Mouse (Mus musculus) layer of hippocampus, postnatal 14 days (tissue): Measurements from ENCODE around the gene Specc1l. TPM values are rescaled to one million over a fixed set of nuclear protein-coding genes. Genes with fewer than 3 reads are reported as not detected.

Experiments
- DNase-seq, 2 experiments: peaks; one replicate each; pipeline ENCODE4 v3.0.0; 2021 to 2022; ENCODE audit warnings: low spot score in 2 of 2, mixed read lengths in 1 of 2
- long read RNA-seq, 2 experiments: library from polyadenylated mRNA; stranded (forward); transcript quantifications; one replicate each; pipeline ENCODE4 v2.0.0; 2021
- total RNA-seq, 2 experiments: library from RNA; stranded (reverse); gene quantifications; 2 replicates each; pipeline ENCODE4 v1.2.3; 2021

Gene Specc1l
- 10 to 100 TPM; 46.5 to 49.5 TPM for total RNA-seq
- long read RNA-seq, experiment 1, full-length matches to known transcripts: 4 of 20 reads
- long read RNA-seq, experiment 1, partial matches to known transcripts: 3 of 20 reads
- long read RNA-seq, experiment 1, other reads (novel, unspliced or antisense): 13 of 20 reads
- long read RNA-seq, experiment 2, full-length matches to known transcripts: 4 of 25 reads
- long read RNA-seq, experiment 2, partial matches to known transcripts: 4 of 25 reads
- long read RNA-seq, experiment 2, other reads (novel, unspliced or antisense): 17 of 25 reads

DNA sequence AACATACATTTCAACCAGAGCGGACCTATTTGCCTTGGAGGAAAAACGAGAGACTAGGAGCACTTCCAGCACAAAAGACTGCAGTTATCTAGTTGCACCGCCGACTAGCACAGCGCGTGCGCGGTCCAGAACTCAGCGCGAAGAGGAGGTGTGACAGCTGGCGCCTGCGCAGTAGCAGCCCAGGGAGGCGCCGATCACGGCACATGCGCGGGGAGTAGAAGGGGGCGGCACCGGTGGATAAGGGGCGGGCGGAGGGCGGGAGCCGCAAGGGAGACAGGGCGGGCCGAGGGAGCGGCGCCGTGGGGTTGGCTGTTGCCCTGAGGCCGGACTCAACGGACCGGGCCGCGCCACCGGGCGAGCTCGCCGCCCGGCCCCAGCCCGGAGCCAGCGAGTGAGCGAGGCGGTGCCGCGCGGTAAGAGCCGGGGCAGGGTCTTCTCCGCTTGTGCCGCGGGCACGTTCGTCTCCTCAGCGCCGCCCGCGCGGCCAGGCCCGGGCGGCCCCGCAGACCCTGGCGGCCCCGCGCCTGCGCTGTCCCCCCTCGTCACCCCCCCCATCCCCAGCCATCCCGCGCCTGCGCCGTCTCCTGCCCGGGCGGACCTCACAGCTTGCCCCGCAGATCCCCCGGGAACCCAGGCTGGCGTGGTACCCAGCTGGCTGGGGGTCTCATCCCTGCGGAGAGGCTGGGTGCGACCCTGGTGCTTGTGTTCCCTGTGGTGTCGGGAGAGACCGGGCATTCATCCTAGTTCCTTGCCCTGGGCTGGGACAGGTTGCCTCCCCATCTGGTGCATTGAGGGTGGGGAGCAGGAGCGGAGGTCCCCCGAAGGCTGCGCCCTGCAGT, at the start of gene Specc1l:
Gene Specc1l (plus strand): TSS at position 267 of the 839 bp plus-strand sequence.
- peak; percentile 96 to 97 for DNase-seq

DNA sequence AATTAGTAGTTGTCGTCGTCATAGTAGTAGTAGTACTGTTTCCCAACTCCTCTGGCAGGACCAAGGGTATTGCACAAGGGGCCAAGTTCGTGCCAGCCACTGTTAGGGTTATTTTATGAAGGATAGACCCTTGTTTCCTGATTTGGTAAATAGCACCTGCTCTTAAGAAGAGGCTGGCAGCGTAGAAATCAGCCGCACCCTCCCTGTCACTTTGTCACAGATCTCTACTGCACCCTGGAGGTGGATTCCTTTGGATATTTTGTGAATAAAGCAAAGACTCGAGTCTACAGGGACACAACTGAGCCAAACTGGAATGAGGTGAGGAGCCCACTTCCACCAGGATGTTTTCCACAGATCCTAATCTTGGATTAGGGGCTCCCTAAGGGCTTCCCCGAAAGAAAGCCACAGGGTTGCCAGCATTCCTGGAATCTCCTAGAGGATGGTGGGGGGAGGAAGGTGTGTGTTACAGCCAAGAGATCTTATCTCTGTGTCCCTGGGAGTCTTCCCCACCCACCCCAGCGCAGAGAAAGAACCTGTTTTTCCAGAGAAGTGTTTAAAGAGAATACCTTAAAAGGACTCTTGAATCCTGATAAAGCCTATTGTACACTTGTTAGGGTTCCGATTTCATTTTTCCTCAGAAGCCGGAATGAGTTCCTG, 45.9 kb upstream of the Specc1l start:
- no peak for DNase-seq

DNA sequence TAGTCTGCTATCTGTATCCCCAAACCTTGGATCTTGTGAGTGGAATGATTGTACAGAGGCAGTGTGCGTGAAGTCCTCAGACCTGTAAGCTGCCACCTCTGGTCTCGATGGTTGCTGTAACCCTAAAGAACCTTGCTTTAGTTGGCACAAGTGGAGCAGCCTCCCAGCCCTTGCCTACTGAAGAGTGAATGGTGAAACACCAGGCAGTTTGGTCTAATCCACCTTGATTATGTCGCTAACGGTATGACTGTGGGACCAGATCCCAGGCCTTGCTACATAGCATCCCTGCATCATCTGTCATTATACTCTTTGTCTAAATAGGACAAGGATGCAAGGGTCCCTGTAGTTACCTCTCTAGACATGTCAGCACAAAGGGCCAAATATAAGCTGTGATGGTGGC, 45.3 kb upstream of the Specc1l start:
- no peak for DNase-seq

DNA sequence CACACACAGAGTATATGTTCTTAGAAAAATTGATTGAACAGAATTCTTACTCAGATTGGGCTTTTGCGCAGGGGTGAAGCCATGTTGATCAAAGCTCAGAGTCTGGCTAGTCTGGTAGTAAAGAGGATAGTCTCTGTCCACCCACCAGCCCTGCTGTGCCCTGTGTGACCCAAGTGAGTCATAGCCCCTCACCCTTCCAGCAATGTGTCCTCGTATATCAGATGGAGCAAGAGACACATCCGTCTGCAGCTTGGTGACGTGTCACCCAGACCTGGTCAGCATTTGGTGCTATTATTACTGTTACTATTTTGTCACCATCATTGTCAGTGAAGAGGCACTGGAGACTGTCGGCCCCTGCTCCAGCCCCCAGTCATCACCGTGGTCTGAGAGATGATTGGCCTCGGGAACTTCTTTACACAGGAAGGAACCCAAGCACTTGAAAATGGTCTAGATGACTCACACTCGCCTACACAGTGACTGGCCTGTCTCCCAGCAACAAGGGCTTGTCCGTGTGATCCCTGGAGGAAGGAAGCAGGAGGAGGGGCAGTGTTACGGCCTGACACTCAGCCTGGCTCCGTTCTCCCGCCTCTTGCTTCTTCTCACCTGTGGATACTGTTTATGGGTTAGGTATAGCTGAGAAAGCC, 41.5 kb upstream of the Specc1l start:
- DNase-seq: no peak

DNA sequence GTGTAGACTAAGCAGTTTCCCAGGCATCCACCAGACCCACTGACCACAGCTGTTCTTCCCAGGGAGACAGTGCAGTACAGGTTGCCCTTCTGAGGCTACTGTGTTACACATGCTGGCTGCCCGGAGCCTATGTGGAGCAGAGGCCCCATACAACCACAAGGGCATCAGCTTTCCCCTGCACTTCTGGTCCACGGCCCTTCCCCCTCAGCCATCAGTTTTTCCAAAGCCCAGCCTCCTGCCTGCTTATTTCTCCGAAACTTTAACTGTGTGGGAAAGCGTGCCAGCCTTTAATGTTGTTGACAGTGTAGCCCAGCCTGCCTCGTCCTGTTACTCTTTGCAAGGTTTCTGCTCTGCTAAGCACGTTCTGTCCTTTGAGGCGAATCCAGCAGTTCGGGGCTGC, 38.8 kb upstream of the Specc1l start:
- no peak for DNase-seq

DNA sequence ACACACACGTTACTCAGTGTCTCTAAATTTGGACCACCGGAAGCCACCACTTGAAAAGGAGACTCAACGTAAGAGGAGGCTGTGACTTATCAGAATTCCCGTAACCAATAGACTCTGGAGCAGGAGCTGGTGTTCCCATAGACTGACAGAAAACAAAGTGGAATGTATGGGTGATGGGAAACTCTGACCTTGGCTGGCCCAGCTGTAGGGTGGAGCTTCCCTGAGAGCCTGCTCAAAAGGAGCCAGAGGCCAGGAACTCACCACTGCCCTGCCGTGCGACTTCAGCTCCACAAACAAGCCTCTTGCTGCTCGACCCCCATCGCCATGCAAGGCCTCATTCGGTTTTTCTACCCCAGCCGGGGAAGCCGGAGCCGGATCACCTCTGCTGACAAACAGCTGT, 38.2 kb upstream of the Specc1l start:
- DNase-seq: no peak

DNA sequence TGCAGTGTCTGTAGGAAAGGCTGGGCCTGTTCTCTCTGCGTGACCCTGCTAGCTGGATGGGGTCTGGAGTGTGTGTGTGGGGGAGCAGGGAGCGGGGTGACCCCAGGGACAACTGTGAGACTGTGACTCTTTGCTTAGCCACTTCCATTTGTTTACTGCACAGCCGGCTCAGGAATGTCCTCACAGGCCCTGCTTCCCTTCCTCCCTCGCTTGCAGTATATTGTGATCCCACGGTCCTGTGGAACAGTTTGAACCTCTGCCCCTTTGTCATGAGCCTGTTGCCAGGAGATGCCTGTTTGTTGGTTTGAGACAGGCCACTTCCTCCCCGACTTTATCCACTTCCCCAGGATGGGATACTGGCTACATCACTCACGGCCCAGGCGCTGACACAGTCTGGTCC, 35.4 kb upstream of the Specc1l start:
- no peak for DNase-seq

DNA sequence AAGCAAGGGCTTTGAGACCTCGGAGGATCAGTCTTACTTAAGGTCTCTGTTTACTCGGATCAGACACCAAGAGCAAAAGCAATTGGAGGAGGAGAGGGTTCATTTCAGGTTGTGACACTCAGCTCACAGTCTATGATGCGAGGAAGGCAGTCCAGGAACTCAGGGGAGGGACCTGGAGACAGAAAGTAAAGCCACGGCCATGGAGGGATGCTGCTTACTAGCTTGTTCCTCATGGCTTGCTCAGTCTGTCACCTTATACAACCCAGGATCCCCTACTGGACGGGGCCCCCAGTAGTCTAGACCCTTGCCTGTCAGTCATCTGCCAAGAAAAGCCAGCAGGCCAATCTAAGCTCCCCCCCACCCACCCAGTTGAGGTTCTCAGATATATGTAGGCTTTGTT, 33.0 kb upstream of the Specc1l start:
- no peak for DNase-seq

DNA sequence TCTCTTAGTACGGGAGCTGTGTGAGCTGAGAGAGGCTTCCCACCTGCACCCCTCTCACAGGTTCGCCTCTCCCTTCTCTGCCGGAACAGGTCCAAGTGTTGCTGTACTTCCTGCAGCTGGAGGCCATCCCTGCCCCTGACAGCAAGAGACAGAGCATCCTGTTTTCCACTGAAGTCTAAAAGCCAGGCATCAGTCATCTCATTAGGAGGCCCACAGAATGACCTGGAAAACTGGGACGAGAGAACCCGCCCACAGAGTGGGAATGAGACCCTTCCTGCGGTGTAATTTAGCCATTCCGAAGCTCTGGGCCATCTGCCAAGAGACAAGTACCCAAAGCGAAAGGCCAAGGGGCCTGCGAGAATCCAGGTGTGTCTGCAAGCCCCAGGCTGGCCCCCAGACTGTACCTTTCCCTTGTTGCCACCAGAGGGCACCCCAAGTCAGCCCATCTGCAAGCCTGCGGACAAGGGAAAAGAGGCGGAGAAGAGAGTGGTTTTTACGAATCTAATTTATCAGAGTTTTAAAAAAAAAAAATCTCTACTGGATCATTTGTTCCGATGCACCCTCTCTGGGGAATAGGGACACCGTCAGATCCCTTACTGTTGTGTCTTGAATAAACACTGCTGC, 29.6 kb upstream of the Specc1l start:
- DNase-seq: peak; percentile 77

DNA sequence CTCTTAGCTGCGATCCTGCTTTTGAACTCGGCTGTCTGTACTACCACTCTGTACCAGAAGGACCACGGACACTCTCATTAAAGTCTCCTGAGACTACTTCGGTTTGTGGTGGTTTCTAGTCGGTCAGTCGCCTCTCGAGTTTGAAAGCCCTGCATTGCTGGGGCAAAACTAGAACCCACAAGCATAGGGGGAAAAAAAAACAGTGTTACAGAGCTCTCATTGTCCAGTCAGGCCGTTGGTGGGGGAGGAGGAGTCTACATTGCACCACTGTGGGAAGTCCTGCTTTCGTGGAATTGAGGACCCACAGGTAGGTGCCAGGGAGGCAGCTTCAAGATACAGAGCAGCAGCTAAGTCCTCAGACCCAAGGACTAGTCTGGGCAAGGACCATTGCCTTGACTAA, 27.0 kb upstream of the Specc1l start:
- DNase-seq: no peak

DNA sequence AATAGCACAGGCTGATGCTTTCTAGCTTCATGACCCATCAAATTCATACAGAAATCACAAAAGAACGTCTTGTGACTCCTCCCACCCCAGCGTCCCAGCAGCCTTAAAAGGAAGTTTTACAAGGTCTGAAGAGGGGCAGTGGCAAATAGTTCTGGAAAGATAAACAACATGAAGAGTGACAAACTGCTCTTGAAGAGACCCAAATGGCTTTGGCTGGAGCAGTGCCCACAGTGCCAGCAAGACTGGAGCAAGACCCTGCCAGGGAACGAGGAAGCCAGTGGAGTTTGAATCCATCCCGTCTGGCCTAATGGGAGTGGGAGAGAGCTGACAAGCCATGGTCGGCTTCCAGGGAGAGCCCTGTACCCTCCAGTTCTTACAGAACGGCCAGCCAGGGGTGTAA, 25.3 kb upstream of the Specc1l start:
- DNase-seq: peak in 1 of 2 experiments; percentile 33

DNA sequence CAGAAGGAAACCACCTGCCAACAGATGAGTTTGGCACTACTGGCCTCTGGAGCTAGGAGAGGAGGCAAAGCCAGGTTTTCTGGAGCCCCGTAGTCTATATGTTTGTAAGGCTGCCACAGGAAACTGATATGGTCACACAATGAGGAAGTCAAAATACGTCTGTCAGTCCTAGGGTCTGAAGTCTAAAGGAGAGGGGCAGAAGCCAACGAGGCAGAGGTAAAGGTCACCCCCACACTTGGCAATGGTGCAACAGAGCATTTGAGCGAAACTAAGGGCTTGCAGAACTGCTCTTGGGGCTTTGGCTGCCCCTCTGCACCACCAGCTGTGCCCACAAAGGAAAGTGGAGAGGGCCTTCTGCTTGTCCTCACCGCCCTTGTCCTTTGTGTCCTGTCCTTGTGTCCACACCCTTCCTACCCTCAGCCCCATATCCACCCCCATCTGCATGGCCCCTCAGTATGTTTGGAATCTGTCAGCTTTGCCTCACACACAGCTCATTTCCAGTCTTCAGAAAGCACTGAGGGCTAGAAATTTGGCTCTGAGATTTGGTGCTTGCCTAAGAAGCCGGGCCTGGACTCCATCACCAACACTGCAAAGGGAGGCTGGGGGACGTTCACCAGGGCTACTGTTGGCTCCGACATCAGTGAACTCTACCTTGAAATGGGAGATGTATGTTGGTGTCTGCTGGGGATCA, 24.4 kb upstream of the Specc1l start:
- no peak for DNase-seq

DNA sequence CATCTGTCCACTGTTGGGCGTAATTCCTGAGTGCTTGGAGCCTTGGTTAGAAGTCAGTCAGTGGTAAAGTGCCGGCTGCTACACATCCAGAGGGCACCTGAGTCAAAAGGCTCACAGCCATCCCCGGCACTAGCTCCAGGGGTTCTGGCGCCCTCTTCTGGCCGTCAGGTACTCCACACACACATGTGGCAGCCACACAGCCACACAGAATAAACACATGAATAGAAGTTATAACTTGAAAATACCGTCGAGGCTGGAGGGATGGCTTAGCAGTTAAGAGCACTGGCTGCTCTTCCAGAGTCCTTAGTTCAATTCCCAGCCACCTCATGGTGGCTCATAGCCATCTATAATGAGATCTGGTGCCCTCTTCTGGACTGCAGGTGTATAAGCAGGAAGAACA, 20.2 kb upstream of the Specc1l start:
- DNase-seq: no peak

DNA sequence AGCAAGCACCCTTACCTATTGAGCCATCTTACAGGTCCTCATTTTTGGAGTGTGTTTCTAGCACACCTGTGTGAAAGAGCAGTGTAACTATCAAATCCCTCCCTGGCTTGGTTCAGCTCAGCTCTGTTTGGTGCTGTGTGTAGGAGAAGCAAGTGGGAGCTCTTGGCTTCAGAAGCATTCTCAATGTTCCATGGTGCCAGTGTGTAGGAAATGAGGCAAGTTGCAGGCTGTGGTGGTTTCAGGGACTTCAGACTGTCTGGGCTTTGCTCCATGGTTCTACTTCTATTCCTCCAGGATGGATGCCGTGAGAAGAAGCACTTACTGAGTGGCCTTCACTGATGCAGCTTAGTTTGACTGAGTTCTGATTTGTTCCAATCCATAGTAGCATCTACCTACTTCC, 14.1 kb upstream of the Specc1l start:
- DNase-seq: no peak

DNA sequence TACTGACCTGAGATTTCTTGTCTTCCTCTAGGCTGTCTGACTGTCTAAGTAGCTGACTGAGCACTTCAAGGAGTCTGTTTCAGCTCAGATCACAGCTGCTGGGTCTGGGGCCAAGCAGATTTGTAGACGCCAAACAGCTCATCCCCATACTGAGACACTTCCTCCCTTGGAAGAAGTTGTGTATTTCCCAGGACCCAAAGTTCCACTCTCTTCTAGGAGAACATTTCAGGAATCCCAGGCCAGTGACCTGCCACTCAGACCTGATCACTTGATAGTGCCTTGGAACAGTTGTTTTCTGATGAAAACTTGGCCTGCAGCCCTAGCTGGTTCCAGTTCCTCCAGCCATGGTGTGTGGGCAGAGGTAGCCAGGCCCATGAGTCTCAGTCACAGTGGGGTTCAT, 11.1 kb upstream of the Specc1l start:
- DNase-seq: no peak

DNA sequence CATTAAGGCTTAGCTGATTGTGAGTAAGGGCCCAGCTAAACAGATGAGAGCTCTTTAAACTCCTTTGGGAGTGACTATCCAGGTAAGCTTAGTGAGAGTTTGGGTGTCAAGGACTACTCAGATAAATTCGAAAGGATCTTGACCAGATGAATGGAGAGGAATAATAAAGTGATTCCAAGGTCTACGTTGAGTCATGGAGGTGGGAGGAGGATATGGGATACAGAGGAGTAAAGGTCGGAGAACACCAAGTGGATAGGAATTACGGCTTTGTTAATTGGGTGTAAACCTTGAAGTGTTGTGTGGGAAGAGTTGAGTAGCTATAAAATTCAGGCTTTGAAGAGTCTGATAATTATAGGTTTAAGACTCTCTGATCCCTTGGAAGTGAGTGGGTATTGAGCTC, 5.7 kb upstream of the Specc1l start:
- no peak for DNase-seq

DNA sequence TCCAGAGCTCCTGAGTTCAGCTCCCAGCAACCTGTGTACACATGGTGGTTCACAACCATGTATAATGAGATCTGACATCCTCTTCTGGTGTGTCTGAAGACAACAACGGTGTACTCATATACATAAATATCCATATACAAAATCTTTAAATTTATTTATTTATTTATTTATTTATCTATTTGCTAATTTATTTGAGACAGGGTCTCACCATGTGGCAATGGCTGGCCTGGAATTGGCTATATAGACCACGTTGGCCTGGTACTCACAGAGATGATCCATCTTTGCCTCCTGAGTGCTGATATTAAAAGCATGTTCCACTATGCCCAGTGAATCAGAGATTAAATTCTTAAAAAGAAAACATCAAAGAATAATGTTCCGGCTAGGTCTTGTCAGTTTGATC, 1.0 kb upstream of the Specc1l start:
- DNase-seq: no peak

DNA sequence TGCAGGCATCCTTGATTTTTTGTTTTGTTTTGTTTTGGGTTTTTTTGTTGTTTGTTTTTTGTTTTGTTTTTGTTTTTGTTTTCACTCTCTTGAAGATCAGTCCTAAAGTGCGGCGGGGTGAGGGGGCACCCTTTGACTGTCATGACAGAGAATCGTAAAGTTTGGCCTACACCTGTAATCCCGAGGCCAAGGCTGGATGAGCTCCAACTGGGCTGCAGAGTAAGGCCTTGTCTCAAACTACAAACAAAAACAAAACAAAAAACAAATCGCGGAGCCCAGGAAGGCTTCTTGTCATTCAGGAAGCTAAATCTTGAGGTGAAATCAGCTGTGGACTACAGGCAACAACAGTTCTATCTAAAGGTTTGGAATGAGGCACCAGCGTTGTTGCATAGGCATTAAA, 1.1 kb downstream of the Specc1l start:
- peak; percentile 41 to 46 for DNase-seq

DNA sequence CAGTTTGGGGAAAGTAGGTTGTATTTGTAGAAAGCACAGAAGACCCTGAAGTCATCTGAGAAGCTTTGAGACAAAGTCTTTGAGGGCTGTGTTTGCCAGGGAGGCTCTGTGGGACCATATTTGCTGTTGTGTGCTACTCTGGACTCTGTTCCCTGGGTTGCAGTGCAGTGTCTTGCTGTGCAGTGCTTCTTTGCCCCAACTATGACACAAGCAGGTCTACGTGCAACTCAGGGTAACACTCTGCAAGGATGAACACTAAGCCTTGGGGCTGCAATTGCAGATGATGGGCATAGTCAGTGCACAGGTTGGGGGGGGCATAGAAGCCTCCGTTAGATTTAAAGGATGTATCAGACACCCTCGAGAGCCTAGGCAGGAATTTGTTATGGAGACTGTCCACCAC, 8.8 kb downstream of the Specc1l start:
- no peak for DNase-seq

DNA sequence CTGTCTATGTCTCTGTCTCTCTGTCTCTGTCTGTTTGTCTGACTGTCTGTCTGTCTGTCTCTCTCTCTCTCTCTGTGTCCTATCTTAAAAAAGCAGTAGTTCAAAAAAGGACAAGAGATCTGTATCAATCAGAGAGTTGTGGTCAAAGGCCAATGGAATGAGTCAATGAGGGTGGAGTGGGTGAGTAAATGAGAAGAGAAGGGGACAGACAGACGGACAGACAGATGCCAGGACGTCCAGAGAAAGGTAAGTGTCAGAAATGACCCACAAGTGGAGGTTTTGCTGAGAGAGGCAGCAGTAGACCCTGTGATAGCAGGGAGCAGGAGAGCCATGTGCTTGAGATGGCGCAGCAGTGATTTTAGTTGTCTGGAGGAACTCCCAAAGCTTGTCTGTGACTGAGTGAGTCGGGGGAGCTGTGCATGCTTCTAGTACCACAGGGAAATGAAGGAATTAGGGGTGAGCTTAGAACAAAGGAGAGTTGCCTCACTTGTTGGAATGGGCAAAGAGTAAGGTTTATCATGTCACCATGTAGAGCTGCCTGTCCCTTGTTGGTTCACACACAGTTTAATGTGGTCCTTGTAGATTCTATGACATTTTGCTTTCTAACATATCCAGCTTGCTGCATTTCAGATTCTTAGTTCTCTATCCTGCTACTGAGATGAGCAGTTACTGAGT, 10.2 kb downstream of the Specc1l start:
- DNase-seq: no peak
